Mouse (Mus musculus): ENCODE results near the gene Arhgef38.
A peak's percentile ranks its signal among the peaks of the same experiment; 100 is the strongest.

The Arhgef38 gene

DNA sequence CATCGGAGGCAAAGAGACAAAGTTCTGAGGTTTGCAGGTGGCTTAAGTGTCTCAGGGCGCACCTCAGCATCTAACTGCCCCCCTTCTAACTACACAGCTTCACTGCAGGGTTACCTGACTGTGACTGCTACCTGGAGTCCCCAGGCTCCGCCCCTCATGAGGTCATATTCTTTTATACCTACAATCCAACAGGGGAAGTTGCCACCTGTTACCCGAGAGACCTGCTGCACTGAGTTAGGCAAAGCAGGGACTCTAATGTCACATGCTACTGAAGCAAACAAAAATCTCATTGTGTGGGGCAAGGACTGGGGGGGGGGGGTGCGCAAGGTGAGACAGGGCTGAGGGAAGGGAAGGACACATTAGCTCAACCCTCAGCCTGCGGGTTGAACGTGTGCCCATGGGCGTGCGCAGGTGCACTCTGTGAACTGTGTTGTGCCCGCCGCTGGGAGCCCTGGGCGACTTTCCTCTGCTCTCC is at the start of gene Arhgef38:
Gene Arhgef38, minus strand, starts transcription at position 129 of the 475 bp plus-strand sequence.
- no peak for DNase-seq (ENCODE audit: low spot score in 2 of 2)

DNA sequence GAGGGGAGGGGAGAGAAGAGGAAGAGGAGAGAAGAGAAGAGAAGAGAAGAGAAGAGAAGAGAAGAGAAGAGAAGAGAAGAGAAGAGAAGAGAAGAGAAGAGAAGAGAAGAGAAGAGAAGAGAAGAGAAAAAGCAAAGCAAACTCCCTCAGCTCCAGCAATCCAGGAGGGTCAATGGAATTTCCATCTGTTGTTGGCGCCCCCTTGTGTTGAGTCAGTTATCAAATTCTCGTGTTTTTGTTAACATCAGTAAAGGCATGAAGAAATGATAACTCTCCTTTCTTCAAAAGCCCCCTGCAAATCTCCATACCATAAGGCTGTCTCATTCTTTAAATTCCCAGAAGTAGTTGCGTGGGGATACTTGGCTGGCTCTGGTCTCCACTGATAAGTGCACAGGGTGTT is 37.1 kb upstream of the Arhgef38 start:
- peak; percentile 69 to 85 for DNase-seq (ENCODE audit: low spot score in 2 of 2)

DNA sequence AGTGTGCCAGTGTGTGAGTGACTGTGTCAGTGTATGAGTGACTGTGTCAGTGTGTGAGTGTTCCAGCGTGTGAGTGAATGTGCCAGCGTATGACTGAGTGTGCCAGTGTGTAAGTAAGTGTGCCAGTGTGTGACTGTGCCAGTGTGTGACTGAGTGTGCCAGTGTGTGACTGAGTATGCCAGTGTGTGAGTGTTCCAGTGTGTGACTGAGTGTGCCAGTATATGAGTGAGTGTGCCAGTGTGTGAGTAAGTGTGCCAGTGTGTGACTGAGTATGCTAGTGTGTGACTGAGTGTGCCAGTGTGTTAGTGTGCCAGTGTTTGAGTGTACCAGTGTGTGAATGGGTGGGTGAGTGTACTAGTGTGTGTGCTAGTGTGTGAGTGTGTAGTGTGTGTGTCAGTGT is 24.1 kb upstream of the Arhgef38 start:
- no peak for DNase-seq (ENCODE audit: low spot score in 2 of 2)

DNA sequence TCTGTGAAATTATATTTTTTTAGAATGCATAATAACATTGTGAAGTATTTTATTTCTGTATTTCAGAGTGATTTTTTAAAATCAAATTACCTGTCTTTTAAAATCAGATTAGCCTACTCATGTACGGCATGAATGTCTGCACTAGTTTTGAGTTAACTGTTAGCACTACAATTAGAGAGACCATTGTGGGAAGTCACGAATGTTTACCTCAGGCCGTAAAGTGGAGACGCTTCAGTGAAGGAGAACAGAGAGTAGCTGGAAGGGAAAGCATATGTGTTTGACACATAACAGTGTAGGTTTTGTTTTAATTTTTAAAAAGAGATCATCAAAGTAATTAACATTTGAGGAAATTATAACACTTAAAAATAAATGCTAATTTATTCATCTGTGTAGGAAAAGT is 21.1 kb upstream of the Arhgef38 start:
- no peak for DNase-seq (ENCODE audit: low spot score in 2 of 2)

DNA sequence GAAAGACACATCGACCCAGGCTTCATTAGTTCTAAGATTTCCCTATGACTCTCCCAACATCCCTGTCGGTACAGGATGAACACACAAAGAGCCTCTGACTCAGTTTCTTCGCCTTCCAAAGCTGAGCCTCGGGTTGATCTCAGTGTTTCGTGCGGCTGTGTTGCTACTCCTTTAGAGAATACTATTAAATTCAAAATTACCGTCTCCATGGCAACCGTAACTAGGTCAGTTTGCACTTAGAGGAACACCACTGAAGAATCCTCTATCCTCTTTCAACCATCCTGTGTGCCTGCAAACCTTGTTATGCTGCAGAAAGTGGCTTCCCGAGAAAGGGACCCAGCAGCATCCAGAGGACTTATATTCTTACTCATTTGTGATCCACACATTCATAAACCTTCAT is 9.3 kb upstream of the Arhgef38 start:
- DNase-seq (ENCODE audit: low spot score in 2 of 2) = peak; percentile 56 to 73

DNA sequence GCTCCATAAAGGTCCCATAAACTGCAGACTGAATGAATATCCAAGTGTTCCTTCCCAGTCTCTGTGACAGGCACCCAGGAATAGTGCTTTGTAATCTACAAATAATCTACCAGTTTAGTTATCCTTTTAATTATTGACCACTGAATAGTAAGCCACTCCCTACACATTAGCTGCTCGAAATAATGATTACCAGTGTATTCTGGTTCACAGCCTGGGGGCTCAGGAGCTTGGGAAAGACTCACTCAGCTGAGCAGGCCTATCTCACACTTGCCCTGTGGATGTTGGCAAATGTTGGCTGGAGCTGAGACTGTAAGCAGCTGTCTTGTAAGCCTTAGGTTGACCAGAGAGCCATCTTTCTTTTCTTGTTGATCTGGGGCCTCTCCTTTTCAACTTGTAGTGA is 7.2 kb upstream of the Arhgef38 start:
- no peak for DNase-seq (ENCODE audit: low spot score in 2 of 2)

DNA sequence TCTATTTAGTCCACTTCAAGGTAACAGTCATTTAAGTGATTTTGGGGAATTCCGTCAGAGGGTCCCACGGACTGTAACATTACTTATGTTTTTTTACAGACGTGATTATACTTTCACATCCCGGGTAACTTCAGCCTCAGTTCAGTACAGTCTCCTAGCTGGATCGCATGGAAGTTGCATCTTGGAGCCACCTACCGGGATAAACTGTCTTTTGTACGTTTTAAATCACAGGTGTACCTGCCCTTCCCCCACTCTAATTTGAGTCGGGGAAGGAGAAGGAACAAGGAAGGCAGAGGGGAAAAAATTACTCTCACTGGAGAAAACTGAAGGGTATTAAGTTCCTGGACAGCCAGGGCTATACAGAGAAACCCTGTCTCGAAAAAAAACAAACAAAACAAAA is 756 bp downstream of the Arhgef38 start:
- no peak for DNase-seq (ENCODE audit: low spot score in 2 of 2)

DNA sequence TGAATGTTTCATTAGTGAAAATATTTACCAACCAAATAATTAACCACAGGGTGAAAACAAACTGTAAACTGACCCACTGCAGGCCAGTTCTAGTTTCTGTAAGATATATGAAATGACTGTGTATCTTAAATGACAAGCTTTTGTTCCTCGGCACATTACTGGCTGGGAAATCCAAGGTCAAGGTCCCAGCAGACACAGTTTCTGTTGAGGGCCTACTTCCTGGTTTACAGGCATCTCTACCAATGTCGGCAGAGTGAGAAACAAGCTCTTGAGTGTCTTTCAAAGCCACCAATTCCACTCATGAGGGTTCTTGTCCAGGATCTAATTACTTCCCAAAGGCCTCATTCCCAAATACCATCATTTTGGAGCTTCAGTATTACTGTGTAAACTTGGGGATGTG is 4.3 kb downstream of the Arhgef38 start:
- no peak for DNase-seq (ENCODE audit: low spot score in 2 of 2)

DNA sequence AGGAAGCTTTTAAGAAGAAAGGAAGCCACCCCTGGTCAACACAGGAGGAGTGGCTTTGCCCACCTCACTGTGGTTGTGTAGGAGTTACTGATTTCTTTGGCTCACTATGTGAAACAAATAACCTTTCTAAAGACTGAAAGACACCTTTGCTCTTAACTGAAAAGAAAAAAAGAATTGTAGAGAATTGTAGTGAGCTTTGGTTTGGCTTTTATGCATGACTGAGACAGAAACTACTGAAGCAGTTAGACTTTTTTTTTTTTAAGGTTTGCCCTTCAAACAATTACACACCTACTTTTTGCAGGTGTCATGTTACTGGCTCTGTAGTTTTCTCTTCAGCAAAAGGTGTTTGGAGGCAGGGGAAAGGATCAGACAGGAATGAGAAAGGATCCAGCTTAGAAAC is 5.2 kb downstream of the Arhgef38 start:
- no peak for DNase-seq (ENCODE audit: low spot score in 2 of 2)

DNA sequence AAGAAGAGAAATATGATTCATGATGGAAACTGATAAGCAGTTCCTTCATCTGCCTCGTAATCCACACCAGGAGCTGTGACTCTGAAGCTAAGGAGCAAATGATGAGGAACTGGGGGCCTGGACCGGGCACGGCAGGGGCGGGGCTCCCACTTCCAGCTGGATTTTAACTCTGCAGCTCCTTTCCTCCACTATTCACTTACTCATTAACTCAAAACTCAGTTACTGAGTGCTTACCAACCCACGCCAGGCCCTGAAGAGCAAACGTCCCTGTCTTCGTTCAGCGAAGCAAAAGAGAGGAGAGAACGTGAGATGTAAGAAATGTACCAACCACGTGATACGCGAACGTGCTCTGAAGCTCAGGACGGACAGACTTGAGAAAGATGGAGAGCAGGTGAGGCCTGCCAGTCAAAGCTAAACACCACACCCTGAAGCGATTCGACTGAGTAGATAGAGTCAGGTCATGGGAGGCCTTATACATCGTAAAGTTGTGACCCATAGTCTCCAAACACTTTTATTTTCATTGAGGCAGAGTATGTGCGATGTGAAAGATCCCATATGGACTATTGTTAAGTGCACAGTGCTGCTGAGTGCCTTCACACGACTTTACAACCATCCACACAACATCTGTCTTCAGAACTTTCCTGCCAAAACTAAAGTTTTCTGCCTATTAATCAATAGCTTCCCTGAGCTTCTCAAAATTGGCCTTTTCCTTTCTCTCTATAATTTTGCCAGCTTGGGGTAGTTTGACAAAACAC is 7.3 kb downstream of the Arhgef38 start:
- no peak for DNase-seq (ENCODE audit: low spot score in 2 of 2)

DNA sequence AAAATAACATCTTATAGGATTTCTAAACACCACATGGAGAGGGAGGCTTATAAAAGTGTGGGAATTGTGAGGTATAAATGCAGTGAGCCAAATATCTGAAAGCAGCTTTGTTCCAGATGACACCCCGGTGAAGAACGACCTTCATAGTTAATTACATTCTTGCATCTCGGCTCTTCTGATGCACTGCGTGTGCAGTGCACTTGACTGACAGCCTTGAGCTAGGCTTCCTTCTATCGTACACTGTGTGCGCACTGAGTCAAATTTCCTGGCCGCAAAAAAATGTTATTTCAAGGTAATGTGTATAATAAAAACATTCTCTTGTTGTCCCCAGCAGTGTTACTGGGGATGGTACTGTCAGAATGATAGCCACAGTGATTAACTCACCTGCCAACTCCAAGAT is 16.2 kb downstream of the Arhgef38 start:
- DNase-seq (ENCODE audit: low spot score in 2 of 2) = no peak

DNA sequence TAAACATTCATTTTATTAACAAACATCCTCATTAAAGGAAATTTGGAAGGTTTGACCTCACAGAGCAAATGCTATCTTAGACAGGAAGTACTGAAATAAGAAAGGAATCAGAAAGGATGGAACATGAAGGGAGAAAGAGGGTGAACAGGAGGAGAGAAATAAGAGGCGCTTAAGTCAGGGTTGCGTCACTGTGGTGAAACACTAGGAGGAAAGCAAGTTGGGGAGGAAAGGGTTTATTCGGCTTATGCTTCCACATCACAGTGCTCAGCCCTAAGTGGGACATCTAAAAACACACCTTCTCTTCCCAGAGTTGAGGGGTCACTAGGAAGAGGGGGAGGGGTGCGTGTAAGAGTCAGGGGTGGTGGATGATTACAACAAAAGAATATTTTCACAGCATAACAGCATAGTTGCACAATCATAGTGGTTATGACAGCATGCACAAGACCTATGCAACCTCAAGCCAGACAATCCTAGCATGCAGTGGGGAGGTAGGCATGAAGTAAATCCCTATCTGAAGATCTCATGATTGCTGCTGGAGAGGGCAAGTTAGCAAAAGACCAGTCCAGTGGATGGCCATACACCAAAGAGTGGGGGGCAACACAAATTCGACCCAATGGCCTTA is 19.4 kb downstream of the Arhgef38 start:
- no peak for DNase-seq (ENCODE audit: low spot score in 2 of 2)

DNA sequence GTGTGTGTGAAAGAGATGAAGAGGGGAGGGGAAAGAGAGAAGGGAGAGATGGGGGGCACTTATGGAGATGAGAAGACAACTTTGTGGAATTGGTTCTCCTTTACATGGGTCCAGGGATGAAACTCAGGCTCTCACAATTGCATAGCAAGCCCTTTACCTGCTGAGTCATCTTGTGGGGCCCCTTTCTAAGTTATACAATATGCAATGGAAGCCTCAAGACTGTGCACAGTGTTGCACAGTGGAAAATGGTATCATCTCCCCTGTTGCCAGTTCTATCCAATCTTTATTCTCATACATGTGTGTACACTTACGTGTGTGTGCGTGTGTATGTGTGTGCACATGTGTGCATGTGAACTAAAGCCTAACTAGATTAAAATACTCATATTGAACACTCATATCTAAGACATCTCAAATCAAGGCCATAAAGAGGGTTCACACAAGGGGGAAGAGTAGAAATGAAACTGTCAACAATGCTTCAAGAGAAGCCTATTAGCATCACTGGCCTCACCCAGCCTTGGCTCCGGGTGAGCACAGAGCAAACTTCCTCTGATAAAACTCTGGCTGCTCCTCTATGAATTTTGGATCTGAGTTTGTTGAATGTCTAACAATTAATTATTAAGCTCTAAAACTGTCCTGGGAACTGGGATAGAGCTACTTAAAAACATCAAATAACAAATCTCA is 21.2 kb downstream of the Arhgef38 start:
- no peak for DNase-seq (ENCODE audit: low spot score in 2 of 2)

DNA sequence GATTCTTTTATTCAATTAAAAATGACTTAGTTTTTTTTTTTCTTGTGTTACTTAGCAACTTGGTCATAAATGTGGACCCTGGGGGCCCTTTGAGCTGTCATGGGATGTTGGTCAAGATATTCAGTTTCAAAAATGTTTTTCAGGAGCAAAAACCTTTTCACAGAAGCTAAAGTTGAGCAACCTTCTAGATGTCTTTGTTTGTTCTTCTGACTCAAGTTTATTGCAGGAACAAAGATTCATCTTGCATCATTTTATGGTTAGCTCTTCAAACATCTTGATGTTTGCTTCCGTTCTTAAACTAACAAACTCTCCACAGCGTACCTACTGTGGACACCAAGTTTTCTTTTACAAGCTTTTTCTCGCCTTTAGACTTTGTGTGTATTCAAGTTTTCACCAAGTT is 23.4 kb downstream of the Arhgef38 start:
- no peak for DNase-seq (ENCODE audit: low spot score in 2 of 2)

DNA sequence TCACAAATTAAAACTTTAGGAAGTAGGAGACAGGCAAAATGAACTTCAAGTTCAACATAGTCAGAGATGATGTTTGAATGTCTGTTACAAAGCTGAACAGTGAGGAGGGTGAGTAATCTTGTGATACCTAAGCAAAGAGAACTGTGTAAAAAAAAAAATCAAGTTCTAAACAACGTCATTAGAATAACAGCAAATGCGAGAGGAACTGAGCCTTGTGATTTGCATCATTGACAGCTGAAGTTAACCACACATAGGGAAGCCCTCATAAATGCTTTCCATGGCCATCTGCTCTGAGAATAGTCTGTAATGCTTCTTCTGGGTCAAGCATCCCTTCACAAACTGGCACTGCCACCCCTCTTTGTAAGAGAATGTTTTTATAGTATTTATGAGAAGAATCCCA is 31.0 kb downstream of the Arhgef38 start:
- no peak for DNase-seq (ENCODE audit: low spot score in 2 of 2)

DNA sequence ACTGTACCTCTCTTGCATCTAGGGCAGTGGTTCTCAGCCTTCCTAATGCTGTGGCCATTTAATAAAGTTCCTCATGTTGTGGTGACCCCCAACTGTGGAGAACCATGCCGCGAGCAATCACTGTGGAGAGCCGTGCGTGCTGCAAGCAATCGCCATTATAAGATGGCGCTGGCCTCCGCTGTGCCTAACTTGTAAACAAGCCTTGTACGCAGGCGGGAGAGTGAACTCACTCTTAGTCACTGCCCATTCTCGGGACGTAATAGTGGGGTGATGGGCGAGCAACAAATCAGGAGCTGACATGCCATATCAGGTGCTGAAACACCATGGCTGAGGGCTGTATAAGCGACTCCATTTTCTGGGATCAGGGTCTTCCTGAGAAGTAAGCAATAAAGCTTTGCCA is 32.6 kb downstream of the Arhgef38 start:
- DNase-seq (ENCODE audit: low spot score in 2 of 2) = no peak

DNA sequence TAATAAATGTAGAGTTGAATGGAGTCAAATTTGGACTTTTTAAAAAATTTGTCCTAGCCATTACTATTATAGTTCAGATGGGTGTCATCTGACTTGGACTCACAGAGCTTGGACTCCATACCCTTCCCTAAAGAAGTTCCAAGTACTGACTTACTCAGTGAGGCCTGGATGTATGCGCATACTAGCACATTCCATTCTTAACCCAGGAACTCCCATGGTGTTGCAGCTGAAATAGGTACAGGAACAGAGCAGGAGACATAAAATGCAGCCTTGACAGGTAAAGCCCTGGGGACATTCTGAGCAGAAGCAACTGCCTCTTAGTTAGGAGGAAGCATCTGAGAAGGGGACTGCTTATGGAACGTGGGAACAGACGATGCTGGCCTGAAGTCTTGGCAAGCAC is 45.8 kb downstream of the Arhgef38 start:
- DNase-seq (ENCODE audit: low spot score in 2 of 2) = no peak

DNA sequence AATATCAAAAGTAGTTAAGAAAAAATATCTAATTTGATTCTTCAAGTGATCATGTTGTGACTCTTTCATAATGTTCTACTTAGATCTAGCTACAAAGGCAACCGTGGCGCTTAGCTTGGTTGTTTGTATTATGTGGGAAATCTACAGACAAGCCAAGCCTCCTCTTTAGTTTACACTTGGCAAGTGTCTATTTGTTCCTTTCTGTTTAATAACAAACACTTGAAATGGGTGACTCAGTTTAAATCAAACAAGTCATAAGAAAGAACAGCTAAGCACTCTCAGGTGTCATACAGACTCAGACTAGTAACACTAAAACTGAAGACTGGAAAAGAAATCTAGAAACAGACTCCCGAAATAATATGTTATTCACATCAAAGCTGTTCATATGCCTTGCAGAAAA is 47.2 kb downstream of the Arhgef38 start:
- DNase-seq (ENCODE audit: low spot score in 2 of 2) = no peak

DNA sequence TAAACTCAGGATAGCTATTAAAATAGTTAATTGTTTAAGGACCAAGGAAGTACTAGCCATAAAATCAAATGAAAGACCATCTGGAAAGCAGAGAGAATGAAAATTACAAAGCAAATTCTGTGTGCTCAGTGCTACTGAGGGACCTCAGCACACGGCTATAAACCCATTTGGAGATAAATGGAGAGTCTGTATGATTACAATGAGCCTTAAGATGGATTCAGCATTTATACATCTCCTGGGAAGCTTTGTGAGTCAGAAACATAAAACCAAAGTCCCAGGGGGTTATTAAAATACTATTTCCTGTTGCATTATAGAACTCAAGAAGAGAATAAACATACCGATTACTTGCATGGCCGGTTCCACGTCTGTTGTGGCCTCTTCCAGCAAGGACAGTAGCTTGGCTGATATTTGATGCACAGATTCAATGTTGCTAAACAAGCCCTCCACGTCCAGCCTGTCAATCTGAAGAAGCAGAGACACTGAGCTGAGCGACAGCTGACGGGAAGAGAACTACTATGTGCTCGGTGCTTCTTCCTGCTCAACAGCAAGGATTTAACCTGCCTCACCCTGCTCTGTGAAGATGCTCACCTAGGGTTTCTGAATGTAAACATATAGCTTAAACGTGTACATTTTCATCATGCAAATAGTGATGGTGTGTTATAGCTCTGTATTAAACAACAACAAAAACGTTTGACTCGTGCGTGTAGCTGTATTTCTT is 58.6 kb downstream of the Arhgef38 start:
- DNase-seq (ENCODE audit: low spot score in 2 of 2) = no peak

DNA sequence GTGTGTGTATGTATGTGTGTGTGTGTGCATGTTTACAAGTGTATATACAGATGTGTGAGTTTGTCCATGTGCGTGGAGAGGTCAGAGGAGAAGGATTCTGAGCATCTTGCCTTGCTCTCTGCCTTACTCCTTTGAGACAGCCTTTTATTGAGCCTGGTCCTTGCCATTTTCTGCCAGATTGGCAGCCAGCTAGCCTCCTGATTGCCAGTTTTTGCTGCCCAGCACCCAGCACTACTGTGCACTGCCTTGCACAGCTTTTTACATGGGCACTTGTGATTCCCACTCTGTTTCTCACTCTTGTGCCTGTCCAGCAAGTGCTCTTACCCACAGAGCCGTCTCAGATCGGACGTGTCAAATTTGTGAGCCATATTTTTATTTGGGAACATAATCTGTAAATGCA is 62.5 kb downstream of the Arhgef38 start:
- no peak for DNase-seq (ENCODE audit: low spot score in 2 of 2)

DNA sequence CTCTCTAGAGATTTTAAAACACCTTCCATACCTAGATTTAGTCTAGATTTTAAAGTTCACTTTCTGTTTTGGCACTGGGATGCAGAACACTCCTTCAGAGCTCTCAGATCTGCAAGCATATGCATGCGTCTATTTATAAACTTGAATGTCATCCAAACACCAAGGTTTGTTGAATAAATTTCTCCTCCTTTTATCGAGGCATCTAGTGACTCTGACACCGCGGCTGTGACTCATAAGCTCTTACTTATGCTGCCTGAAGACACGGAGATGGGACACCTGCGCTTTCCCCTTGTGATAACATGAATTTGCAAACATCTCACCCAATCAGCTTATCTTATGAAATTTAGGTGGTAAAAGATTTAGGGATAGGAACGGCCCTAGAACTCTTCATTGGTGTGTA is 65.0 kb downstream of the Arhgef38 start:
- DNase-seq (ENCODE audit: low spot score in 2 of 2) = peak in 1 of 2 experiments; percentile 34

DNA sequence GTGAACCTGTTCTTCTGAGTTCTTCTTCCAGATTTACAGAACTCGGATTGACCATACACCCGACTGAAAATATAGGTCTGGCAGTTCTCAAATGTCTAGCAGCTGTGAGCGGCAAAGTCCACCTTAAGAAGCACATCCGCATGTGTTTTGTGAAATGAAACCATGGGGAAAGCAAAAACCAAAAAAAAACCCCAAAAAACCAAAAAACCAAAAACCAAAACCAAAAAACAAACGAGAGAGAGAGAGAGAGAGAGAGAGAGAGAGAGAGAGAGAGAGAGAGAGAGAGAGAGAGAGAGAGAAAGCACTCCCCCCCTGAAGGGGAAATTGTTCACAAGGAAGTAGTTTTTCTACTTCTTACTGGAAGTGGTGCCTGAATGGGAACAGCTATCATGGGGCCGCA is 67.2 kb downstream of the Arhgef38 start:
- no peak for DNase-seq (ENCODE audit: low spot score in 2 of 2)

Measured in right cerebral cortex, postnatal 10 days (tissue).